Mouse (Mus musculus) retina, adult 2 months (tissue): ENCODE results near the gene Mrpl24.
"Not testable (repeated sequence)": the region's sequence is repeated elsewhere in the genome, so short reads cannot be mapped to it uniquely, and the experiment has no call there.

Experiments used
- DNase-seq: peaks from one replicate; pipeline ENCODE4 v3.0.0-alpha.2; 2012; ENCODE audit warnings: low read depth, low spot score

The Mrpl24 gene

GRCm38 (mm10) chr3:87919336-87920108 lies at the start of gene Mrpl24:
Gene Mrpl24, plus strand, starts transcription at chr3:87919506.
- peak; percentile 80 for DNase-seq

- no peak for DNase-seq
These were observed 41.6 kb upstream of the Mrpl24 start for GRCm38 (mm10) chr3:87877730-87878129.

GRCm38 (mm10) chr3:87884291-87884690 lies 35.0 kb upstream of the Mrpl24 start:
- no peak for DNase-seq

GRCm38 (mm10) chr3:87884708-87885251 lies 34.5 kb upstream of the Mrpl24 start:
- no peak for DNase-seq

- peak; percentile 99 for DNase-seq
These were observed 33.9 kb upstream of the Mrpl24 start, which contains the start of gene Prcc for GRCm38 (mm10) chr3:87885281-87886003. Gene Prcc, minus strand, starts transcription at chr3:87885608.

- no peak for DNase-seq
These were observed 33.3 kb upstream of the Mrpl24 start for GRCm38 (mm10) chr3:87886004-87886365.

- DNase-seq = no peak
These were observed 32.9 kb upstream of the Mrpl24 start for GRCm38 (mm10) chr3:87886416-87886815.

GRCm38 (mm10) chr3:87887400-87887799 lies 31.9 kb upstream of the Mrpl24 start:
- not testable (repeated sequence) for DNase-seq

GRCm38 (mm10) chr3:87891481-87891880 lies 27.8 kb upstream of the Mrpl24 start:
- no peak for DNase-seq

GRCm38 (mm10) chr3:87893367-87893905 lies 25.9 kb upstream of the Mrpl24 start:
- no peak for DNase-seq

- no peak for DNase-seq
These were observed 20.0 kb upstream of the Mrpl24 start for GRCm38 (mm10) chr3:87899266-87899665.

- no peak for DNase-seq
These were observed 19.5 kb upstream of the Mrpl24 start for GRCm38 (mm10) chr3:87899776-87900175.

GRCm38 (mm10) chr3:87901036-87901624 lies 18.2 kb upstream of the Mrpl24 start:
- no peak for DNase-seq

- not testable (repeated sequence) for DNase-seq
These were observed 17.3 kb upstream of the Mrpl24 start for GRCm38 (mm10) chr3:87901959-87902358.

GRCm38 (mm10) chr3:87903821-87904220 lies 15.5 kb upstream of the Mrpl24 start:
- DNase-seq = no peak

GRCm38 (mm10) chr3:87905880-87906485 lies 13.3 kb upstream of the Mrpl24 start, which contains the start of gene Hdgf:
Gene Hdgf, plus strand, starts transcription at chr3:87906321.
- peak; percentile 76 for DNase-seq

- DNase-seq = no peak
These were observed 12.7 kb upstream of the Mrpl24 start for GRCm38 (mm10) chr3:87906601-87906980.

- no peak for DNase-seq
These were observed 12.1 kb upstream of the Mrpl24 start for GRCm38 (mm10) chr3:87906981-87907857.

- DNase-seq = no peak
These were observed 11.4 kb upstream of the Mrpl24 start for GRCm38 (mm10) chr3:87907906-87908305.

GRCm38 (mm10) chr3:87909381-87909780 lies 9.9 kb upstream of the Mrpl24 start:
- no peak for DNase-seq
